Mouse (Mus musculus): ENCODE measurements around the gene Bola1. TPM values are rescaled to one million over a fixed set of nuclear protein-coding genes. Genes with fewer than 3 reads are reported as not detected.

Gene Bola1
- total and polyA plus RNA-seq, 2 experiments from 2014 or later = 40.4 to 63.0 TPM

DNA sequence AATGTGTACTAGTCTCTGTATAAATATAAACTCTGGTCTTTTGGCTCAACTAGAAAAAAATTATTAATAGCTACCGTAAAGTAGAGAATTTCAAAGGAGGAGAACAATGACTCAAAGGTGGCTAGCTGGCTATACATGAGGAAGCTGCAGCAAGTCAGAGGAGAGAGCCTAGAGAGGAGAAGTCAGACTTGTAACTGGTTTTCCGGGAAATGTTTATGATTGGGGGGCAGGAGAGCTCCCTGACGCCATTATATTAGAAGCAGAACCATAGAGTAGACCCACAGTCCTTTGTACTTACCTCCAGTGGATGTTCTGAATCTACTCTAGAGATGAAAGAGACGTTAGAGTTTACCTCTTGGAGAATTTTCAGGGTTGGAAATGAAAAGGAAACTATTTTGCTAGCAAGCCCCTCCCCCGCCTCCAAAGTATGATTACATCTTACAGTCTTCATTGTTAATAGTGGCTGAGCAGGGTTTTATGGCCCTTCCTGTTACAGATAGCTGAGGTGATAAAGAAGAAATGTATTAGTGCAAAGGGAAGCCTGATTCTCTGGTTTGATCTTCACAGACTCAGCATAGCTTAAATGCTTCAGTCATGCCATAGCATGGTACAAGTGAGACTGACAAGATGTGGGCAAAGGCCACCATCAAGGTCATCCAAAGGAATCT lies 36.6 kb upstream of the Bola1 start:
- no peaks in the 10 kb centered on the region for H3K36me3 ChIP-seq (ENCODE audit: insufficient read depth, low read length)
- no peaks in the 10 kb centered on the region for H3K27me3 ChIP-seq (ENCODE audit: insufficient read depth, low read length)
- ATAC-seq = no peak

DNA sequence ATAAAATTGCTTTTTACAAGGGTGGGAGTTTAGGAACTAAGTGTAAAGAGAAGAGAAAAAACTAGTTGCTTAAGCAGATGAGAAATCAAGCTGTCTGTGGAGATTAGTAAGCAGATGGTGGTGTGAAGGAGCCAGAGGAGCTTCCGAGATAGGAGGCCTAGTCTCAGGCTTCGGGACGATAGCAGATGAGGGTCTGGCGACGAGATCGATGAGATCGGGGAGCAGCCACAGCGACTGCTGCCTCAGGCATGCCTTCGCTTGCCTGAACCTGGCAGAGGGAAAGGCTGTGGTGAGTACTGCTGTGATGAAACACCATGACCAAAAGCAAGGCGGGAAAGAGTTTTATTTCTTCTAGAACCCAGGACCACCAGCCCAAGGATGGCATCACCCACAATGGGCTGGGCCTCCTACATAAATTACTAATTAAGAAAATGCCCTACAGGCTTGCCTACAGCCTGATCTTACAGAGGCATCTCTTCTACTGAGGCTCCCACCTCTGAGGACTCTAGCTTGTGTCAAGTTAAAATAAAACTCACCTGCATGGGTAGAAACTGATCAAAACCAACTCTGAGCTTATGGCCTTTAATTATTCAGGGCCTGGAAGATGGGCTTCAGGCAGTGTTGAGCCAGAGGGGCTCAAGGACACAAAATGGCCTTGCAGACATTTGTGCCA lies 35.3 kb upstream of the Bola1 start:
- TF ChIP-seq CTCF (IDR thresholded peaks at IDR 0.05; ENCODE audit: low read depth) = no peak
- no peak overlapping the region for H3K4me2 ChIP-seq (ENCODE audit: low read depth, low read length)
- no peaks in the 10 kb centered on the region for H3K4me1 ChIP-seq (ENCODE audit: insufficient read depth, low read length)
- no peaks in the 10 kb centered on the region for H3K9me3 ChIP-seq (ENCODE audit: low read length)
- ATAC-seq (peak; percentile 70), DNase-seq (ENCODE audit: low spot score) (peak; percentile 64)
- WGBS = 43% methylated on average over 10 of the region's 10 CpGs
- H3K4me3 ChIP-seq (ENCODE audit: low read length) = no peak overlapping the region
- H3K27ac ChIP-seq = no peak overlapping the region
- H3K9ac ChIP-seq (replicated peaks; ENCODE audit: low read length) = no peak overlapping the region
- H3K36me3 ChIP-seq (ENCODE audit: insufficient read depth, low read length) = no peaks in the 10 kb centered on the region
- no peaks in the 10 kb centered on the region for H3K27me3 ChIP-seq (ENCODE audit: insufficient read depth, low read length)

More for the DNA sequence above, 36.6 kb upstream of the Bola1 start:
- Histone ChIP-seq H3K4me3 (ENCODE audit: low read length) (no peak overlapping the region), H3K9ac (replicated peaks; ENCODE audit: low read length) (no peak overlapping the region), H3K27ac (no peak overlapping the region), H3K4me2 (ENCODE audit: low read depth, low read length) (no peak overlapping the region), H3K4me1 (ENCODE audit: insufficient read depth, low read length) (no peaks in the 10 kb centered on the region), H3K9me3 (ENCODE audit: low read length) (no peaks in the 10 kb centered on the region)
- no peak for DNase-seq (ENCODE audit: low spot score)
- 82% methylated on average over 5 of the region's 5 CpGs for WGBS
- no peak for TF ChIP-seq CTCF (IDR thresholded peaks at IDR 0.05; ENCODE audit: low read depth)

DNA sequence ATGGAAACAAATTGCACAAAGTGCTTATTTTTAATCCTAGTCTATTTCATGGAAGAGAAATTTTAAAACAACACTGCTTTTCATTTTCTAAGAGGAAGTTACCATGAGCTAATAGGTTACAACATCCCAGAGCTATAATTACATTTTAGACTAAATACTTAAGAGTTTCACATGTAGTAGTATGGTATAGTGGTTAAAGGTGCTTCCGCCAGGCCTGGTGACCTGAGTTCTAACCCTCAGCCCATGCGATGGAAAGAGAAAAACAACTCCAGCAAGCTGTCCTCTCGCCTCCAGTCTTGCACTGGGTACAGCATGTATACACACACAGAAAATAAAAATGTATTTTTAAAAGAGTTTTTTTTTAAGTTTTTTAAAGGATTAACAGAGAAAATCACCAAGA lies 32.3 kb upstream of the Bola1 start:
- Histone ChIP-seq H3K9me3 (ENCODE audit: low read length) (no peaks in the 10 kb centered on the region), H3K9ac (replicated peaks; ENCODE audit: low read length) (no peak overlapping the region), H3K4me3 (ENCODE audit: low read length) (no peak overlapping the region), H3K4me1 (ENCODE audit: insufficient read depth, low read length) (no peaks in the 10 kb centered on the region), H3K36me3 (ENCODE audit: insufficient read depth, low read length) (no peaks in the 10 kb centered on the region), H3K27ac (no peak overlapping the region), H3K4me2 (ENCODE audit: low read depth, low read length) (no peak overlapping the region), H3K27me3 (ENCODE audit: insufficient read depth, low read length) (no peaks in the 10 kb centered on the region)
- no peak for TF ChIP-seq CTCF (IDR thresholded peaks at IDR 0.05; ENCODE audit: low read depth)
- DNase-seq (ENCODE audit: low spot score) (no peak), ATAC-seq (no peak)
- 96% methylated on average over 3 of the region's 3 CpGs for WGBS

DNA sequence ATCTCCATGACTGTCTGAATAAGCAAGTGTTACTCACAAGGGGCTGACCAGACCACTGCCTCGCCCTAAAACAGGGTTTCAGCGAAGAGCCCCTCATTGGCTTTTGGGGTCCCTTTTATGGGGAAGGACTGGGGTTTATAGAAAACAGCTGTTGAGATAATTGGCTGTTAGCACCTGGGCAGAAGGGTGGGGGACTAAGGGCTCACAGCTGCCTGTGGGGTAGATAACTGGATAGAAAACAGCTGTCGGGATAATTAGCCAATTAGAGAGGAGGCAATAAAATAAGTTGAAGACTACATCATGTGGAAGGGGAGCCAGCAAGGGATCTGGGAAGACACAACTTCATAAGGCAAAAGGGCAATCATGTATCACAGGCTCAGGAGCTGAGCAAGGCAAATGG lies 31.4 kb upstream of the Bola1 start:
- Histone ChIP-seq H3K4me1 (ENCODE audit: insufficient read depth, low read length) (no peaks in the 10 kb centered on the region), H3K36me3 (ENCODE audit: insufficient read depth, low read length) (no peaks in the 10 kb centered on the region), H3K4me3 (ENCODE audit: low read length) (no peak overlapping the region), H3K27ac (no peak overlapping the region), H3K27me3 (ENCODE audit: insufficient read depth, low read length) (no peaks in the 10 kb centered on the region), H3K9me3 (ENCODE audit: low read length) (no peaks in the 10 kb centered on the region), H3K9ac (replicated peaks; ENCODE audit: low read length) (no peak overlapping the region), H3K4me2 (ENCODE audit: low read depth, low read length) (no peak overlapping the region)
- ATAC-seq (no peak), DNase-seq (ENCODE audit: low spot score) (no peak)
- TF ChIP-seq CTCF (IDR thresholded peaks at IDR 0.05; ENCODE audit: low read depth) = no peak
- WGBS = 83% methylated on average over 3 of the region's 3 CpGs

DNA sequence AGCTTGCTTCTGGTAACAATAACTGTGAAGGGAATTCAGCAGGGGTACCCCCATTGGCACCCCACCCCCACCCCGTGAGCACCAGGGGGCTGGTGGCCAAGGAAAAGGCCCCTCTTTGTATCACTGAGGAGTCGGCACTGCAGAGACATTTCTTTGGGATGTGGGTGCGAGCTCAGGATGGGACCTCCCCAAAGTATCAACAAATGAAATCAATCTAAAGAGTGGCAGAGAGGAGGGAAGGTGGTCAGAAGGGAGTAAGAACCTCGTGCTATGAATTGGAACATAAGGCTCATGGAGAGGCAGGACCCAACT lies 29.5 kb upstream of the Bola1 start:
- WGBS = 54% methylated on average over 4 of the region's 4 CpGs

DNA sequence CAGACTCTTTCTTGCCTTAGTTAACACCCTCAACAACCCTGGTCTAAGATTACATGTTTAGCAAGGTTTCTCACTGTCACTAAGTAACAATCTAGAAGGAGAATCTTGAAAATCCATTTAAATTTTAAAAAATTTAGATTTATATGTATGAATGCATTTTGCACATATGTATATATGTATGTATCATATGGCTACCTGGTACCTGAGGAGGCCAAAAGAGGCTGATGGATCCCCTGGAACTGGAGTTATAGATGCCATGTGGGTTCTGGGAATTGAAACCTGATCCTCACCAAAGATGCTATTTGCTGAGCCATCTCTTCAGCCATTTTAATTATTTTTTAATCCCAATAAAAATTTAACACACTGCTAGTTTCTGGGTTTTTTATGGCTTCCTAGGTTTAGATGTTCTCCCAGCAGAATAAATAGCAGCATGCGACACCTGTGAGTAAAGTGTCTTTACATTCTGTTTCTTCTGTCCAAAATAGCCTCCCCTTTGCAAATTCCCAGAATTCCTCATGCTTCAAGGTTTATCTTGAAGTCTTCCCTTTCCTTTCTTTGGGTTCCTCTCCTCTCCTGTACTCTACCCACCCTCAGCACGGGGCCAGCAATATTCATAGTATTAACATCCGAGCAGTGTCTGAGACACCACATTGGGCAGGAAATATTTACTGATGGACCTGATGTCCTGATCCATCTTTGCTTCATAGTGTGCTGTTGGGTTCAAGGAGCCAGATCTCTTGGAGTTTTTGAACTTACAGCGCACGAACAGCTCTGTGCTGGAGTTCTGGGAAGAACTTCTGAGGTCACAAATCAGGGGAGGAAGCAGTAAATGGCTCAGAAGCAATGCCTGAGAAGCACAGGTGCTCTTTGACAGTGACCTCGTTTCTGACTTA lies 28.9 kb upstream of the Bola1 start:
- H3K4me2 ChIP-seq (ENCODE audit: low read depth, low read length) = peak overlapping the region; percentile 51
- 51% methylated on average over 6 of the region's 6 CpGs for WGBS
- no peak overlapping the region for H3K27ac ChIP-seq
- H3K4me3 ChIP-seq (ENCODE audit: low read length) = peak overlapping the region; percentile 28; the same call in 1 of the 2 replicates
- H3K4me1 ChIP-seq (ENCODE audit: insufficient read depth, low read length) = no peaks in the 10 kb centered on the region
- no peaks in the 10 kb centered on the region for H3K36me3 ChIP-seq (ENCODE audit: insufficient read depth, low read length)
- no peak overlapping the region for H3K9ac ChIP-seq (replicated peaks; ENCODE audit: low read length)
- ATAC-seq = no peak
- no peaks in the 10 kb centered on the region for H3K27me3 ChIP-seq (ENCODE audit: insufficient read depth, low read length)
- no peak for TF ChIP-seq CTCF (IDR thresholded peaks at IDR 0.05; ENCODE audit: low read depth)
- H3K9me3 ChIP-seq (ENCODE audit: low read length) = no peaks in the 10 kb centered on the region
- no peak for DNase-seq (ENCODE audit: low spot score)

More for the DNA sequence above, 29.5 kb upstream of the Bola1 start:
- Histone ChIP-seq H3K9me3 (ENCODE audit: low read length) (no peaks in the 10 kb centered on the region), H3K36me3 (ENCODE audit: insufficient read depth, low read length) (no peaks in the 10 kb centered on the region), H3K27ac (no peak overlapping the region), H3K4me2 (ENCODE audit: low read depth, low read length) (peak overlapping the region; percentile 51; the same call in 1 of the 2 replicates), H3K4me3 (ENCODE audit: low read length) (no peak overlapping the region), H3K4me1 (ENCODE audit: insufficient read depth, low read length) (no peaks in the 10 kb centered on the region), H3K9ac (replicated peaks; ENCODE audit: low read length) (no peak overlapping the region), H3K27me3 (ENCODE audit: insufficient read depth, low read length) (no peaks in the 10 kb centered on the region)
- DNase-seq (ENCODE audit: low spot score) = no peak
- TF ChIP-seq CTCF (IDR thresholded peaks at IDR 0.05; ENCODE audit: low read depth) = no peak
- no peak for ATAC-seq
